ENCODE assay signal across 14 mouse cellular contexts in the genomic region with DNA sequence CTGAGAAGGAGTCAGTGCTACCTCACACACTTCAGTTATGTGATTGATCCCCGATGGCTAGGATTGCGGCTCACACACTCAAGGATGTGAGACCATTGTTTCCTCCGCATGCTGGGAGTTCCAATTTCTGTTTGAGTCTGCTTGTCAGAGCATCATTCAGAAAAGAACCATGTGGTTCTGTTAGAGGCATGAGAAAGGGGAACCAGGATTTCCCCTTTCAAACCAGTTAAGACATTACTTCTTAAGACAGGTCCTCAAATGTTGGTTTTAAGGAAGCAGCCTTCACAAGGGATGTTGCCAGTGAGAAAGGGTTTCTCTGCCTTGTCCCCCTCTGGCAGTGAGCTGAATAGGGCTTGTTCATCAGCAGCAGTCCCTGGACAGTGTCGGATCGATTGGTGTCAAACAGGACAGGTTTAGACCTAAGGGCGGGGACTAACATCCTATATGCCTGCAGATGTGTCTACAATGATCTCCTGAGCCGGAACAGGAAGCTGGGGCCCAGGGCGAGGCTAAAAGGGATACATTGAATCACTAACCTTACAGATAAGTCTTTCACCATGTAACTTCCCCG. TPM values are rescaled to one million over a fixed set of nuclear protein-coding genes. Genes with fewer than 3 reads are reported as not detected.
DNase-seq lines count a peak whose midpoint lies in the region; ATAC-seq and TF ChIP-seq lines count a peak whose summit lies in the region.
"Had no signal": no experiment of that assay in that cellular context is flagged by ENCODE, and none has a peak within 500 bp of the region (broad histone marks: within the 10 kb centered on the region; RNA-seq: fewer than 3 reads in every experiment).

No protein-coding gene starts in this region.

- H3K9ac ChIP-seq in lung, postnatal 0 days (replicated peaks; ENCODE audit: low read depth): no peak overlapping the region
- H3K9ac ChIP-seq: forebrain, postnatal 0 days; kidney, embryonic 15.5 days had no signal

- no peak overlapping the region for H3K4me3 ChIP-seq in lung, postnatal 0 days (ENCODE audit: low read depth, low read length)
- no peak overlapping the region for H3K4me3 ChIP-seq in macrophage (ENCODE audit: inconsistent target)
- H3K4me3 ChIP-seq: embryonic facial prominence, embryonic 10.5 days; heart, adult 2 months; hindbrain, embryonic 10.5 days; kidney, embryonic 15.5 days had no signal

- H3K9me3 ChIP-seq in lung, postnatal 0 days (ENCODE audit: low read length): no peaks in the 10 kb centered on the region
- H3K9me3 ChIP-seq: embryonic facial prominence, embryonic 10.5 days; hindbrain, embryonic 10.5 days; kidney, embryonic 15.5 days had no signal

- peaks cover 4% of the 10 kb centered on the region; the same call in 1 of the 2 replicates for H3K79me2 ChIP-seq in macrophage (ENCODE audit: inconsistent target)

- no peaks in the 10 kb centered on the region for H3K36me3 ChIP-seq in lung, postnatal 0 days (ENCODE audit: insufficient read depth, low read length)
- H3K36me3 ChIP-seq in macrophage (ENCODE audit: inconsistent target): peaks cover 21% of the 10 kb centered on the region
- H3K36me3 ChIP-seq: embryonic facial prominence, embryonic 10.5 days; hindbrain, embryonic 10.5 days; kidney, embryonic 15.5 days had no signal

- H3K27ac ChIP-seq in lung, postnatal 0 days (ENCODE audit: low read length): no peak overlapping the region
- H3K27ac ChIP-seq in macrophage: peak overlapping the region; percentile 58
- H3K27ac ChIP-seq: embryonic facial prominence, embryonic 10.5 days; heart, adult 2 months; hindbrain, embryonic 10.5 days; kidney, embryonic 15.5 days had no signal

- H3K4me2 ChIP-seq in lung, postnatal 0 days (replicated peaks; ENCODE audit: low read depth, low read length): no peak overlapping the region
- H3K4me2 ChIP-seq: kidney, embryonic 15.5 days had no signal

- 61% methylated on average over 9 of the region's 9 CpGs for WGBS in lung, postnatal 0 days
- 3% methylated on average over 9 of the region's 9 CpGs for WGBS in macrophage (ENCODE audit: missing documents)

- no peaks in the 10 kb centered on the region for H3K27me3 ChIP-seq in lung, postnatal 0 days (replicated peaks; ENCODE audit: insufficient read depth, low read length)
- H3K27me3 ChIP-seq: kidney, embryonic 15.5 days had no signal

- peak; percentile 32 for DNase-seq in lung, postnatal 0 days (ENCODE audit: low spot score)
- DNase-seq in lung, postnatal 14 days: no peak
- DNase-seq in spleen, postnatal 4 days (ENCODE audit: low spot score in 2 of 2): peak; percentile 29 to 68
- no peak for DNase-seq in layer of hippocampus, postnatal 14 days (ENCODE audit: low spot score in 2 of 2)
- DNase-seq in Muller cell, postnatal 12 days (ENCODE audit: inconsistent ontology term): no peak
- no peak for DNase-seq in left cerebral cortex, adult 8-10 months (ENCODE audit: low spot score in 2 of 2)
- DNase-seq: forebrain, postnatal 0 days; lung, postnatal 10 days had no signal

- no peak for TF ChIP-seq EP300 in lung, postnatal 0 days (IDR thresholded peaks at IDR 0.05)

- H3K4me1 ChIP-seq in lung, postnatal 0 days (ENCODE audit: insufficient read depth, low read depth, low read length): no peaks in the 10 kb centered on the region; the same call in 1 of the 2 replicates
- H3K4me1 ChIP-seq: embryonic facial prominence, embryonic 10.5 days; hindbrain, embryonic 10.5 days had no signal

- ATAC-seq in lung, postnatal 0 days: no peak
- ATAC-seq in common myeloid progenitor, adult 5-6 weeks (replicated peaks; ENCODE audit: low read depth, poor library complexity, severe bottlenecking): peak; percentile 69
- ATAC-seq: forebrain, postnatal 0 days had no signal

- TF ChIP-seq CTCF in lung, postnatal 0 days (IDR thresholded peaks at IDR 0.05): no peak

RNA-seq across cellular contexts. Expression of a gene that starts 41.1 kb away (rescaled TPM):
- polyA plus RNA-seq in lung, postnatal 0 days (2015; fragmentation: Nextera tagmentation; extraction: Ambion mirVana): 0.27 TPM in 2 replicates
- 3.8 and 4.0 TPM in 2 replicates for total RNA-seq in common myeloid progenitor, adult 5-6 weeks (2017)
- 10 to 100 TPM in 17 of 26 experiments, 1 to 10 TPM in 9; 2.9 to 39.5 (median 21.6) TPM for total RNA-seq in macrophage (2018; cell fraction: chromatin; rRNA removed)
- 10 to 100 TPM in 2 of 26 experiments, 1 to 10 TPM in 22, under 1 TPM in 2; 0.80 to 11.8 (median 5.9) TPM for total RNA-seq in macrophage (2018; cell fraction: cytosol; rRNA removed)
- total RNA-seq in macrophage (2018; cell fraction: nucleus; rRNA removed): 10 to 100 TPM in 16 of 26 experiments, 1 to 10 TPM in 10; 3.1 to 39.7 (median 18.1) TPM
- polyA plus RNA-seq in macrophage (2018): 3.3 to 9.9 TPM (median 4.6 TPM) in 3 replicates
- total RNA-seq in layer of hippocampus, postnatal 14 days (2021): 1 to 10 TPM; 1.2 to 1.4 TPM
- total RNA-seq in left cerebral cortex, adult 8-10 months (2022): 1 to 10 TPM; 1.2 to 3.1 (median 2.0) TPM

Comparison
In these comparisons a context has a peak if more than half of its experiments do, and no peak if none do; other contexts are left out.
1. DNase-seq: peak in lung, postnatal 0 days (single experiment) and spleen, postnatal 4 days (2 of 2); none in lung, postnatal 14 days (single experiment), layer of hippocampus, postnatal 14 days (0 of 2), Muller cell, postnatal 12 days (single experiment) and left cerebral cortex, adult 8-10 months (0 of 2).